Mouse (Mus musculus) cerebellum, adult (tissue): ENCODE measurements around the gene Sez6l2.

Experiments used
- ATAC-seq: cut with Nextera tagmentation; 2 replicates; pipeline ENCODE4 v1.9.2; 2017; ENCODE audit warnings: mild to moderate bottlenecking, moderate library complexity, mixed read lengths; ENCODE audit not compliant: insufficient number of reproducible peaks, low FRiP score, low TSS enrichment

Sez6l2 gene

DNA sequence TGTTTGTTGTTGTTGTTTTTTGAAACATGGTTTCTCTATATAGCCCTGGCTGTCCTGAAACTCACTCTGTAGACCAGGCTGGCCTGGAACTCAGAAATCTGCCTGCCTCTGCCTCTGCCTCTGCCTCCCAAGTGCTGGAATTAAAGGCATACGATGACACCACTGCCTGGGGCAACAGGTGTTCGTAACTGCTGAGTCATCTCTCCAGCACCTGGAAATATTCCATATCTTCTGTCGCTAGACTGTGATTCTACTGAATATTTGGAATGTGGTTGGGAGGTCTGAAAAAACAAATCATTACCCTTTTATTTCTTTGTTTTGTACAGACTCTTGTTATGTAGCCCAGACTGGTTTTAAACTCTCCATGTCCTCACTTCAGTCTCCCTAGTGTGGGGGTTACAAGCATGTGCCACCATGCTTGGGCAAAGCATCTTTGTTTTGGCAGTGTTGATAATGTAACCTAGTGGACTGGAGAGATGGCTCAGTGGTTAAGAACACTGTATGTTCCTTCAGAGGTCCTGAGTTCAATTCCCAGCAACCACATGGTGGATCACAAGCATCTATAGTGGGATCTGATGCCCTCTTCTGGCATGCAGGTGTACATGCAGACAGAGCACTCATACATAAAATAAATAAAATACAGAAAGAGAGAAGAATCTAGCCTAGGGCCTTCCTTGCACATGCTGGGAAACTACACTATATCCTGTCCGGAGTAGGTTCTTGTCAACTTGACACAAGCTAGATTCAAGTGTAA is 53.9 kb downstream of the Sez6l2 start:
- ATAC-seq, result no peak

DNA sequence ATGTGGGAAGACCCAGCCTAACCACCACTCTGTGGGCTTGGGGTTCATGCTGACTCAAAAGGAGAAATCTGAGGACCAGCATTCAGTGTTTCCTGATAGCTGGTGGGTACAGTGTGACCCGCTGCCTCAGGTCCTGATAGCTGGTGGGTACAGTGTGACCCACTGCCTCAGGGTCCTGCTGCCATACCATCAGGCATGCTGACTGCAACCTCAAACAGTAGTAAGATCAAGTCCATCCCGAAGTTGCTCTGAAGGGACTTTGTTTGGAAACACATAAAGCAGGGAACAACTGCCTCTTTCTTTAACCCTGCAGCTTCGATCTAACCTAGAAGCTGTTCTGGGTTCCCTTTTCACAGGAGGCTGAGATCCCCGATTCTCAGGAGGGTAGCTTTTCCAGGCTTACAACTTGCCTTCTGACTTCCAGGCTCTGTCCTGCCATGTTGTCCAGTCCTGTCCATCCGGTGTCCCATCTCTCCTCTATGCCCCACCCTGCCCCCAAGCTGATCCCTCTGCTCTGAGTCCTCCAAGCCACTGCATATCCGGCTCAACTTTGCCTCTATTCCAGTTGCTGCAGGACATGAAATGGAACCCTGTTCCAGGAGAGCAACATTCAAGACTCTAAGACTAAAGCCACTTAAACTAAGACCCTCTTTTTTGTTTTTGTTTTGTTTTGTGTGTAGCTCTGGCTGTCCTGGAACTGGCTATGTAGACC is 57.1 kb downstream of the Sez6l2 start:
- ATAC-seq, result no peak

- peak; percentile 87 for ATAC-seq
Observed at GRCm38 (mm10) chr7:127008239-127009019, 58.1 kb downstream of the Sez6l2 start.

DNA sequence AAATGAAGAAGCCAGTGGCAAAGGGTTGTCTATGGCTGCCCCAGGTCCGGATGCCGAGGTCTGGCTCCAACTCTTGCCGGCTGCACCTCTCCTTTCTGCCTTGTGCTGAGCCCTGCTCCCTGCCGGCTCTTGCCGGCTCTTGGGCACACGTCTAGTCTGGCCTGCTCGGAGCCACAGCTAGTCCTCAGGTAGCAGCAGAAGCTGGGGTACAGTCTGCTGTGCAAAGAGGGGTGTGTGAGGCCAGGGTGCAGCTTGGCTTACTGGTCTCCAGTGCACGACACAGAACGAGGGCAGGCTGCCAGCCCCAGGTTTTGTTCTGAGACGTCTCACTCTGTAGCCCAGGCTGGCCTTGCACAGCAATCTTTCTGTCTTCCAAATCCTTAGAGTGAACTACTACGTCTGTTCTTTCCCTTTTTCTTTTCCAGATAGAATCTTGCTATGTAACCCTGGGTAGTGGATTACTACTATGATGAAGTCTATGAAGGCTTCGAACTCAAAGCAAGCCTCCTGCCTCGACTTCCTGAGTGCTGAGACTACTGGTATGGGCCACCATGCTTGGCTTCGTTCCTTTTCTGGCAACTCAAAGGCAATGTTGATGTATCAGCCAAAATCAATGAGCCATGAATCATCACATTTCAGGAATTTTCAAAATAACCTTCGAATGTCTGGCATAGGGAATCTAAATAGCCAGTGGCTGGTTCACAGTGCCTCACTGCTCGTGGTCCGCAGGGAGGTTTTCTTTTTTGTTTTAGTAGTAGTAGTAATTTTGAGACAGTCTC is 59.1 kb downstream of the Sez6l2 start:
- peak; percentile 16; the same call in 1 of the 2 replicates for ATAC-seq

GRCm38 (mm10) chr7:127011051-127011450 is 60.7 kb downstream of the Sez6l2 start:
- no peak for ATAC-seq

- ATAC-seq, result no peak
Observed at GRCm38 (mm10) chr7:127011717-127012116, 61.4 kb downstream of the Sez6l2 start.

DNA sequence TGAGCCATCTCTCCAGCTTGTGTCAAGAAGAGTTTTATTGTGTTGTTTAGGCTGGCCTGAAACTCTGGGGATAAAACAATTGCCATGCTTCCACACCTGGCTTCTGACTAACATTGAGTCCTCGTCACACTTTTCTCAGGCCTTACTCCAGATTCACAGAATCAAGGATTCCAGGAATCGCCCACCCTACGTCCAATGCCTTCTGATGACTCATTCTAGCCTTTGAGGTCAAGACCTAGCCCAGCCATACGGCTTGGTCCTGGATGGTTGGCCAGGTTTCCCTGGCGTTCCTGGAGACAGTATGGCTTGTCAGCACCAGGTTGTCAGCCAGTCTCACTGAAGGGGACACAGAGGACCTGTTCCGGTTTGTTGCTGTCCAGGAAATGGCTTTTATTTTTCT is 62.0 kb downstream of the Sez6l2 start:
- no peak for ATAC-seq

- no peak for ATAC-seq
Observed at GRCm38 (mm10) chr7:127012845-127013244, 62.5 kb downstream of the Sez6l2 start.

DNA sequence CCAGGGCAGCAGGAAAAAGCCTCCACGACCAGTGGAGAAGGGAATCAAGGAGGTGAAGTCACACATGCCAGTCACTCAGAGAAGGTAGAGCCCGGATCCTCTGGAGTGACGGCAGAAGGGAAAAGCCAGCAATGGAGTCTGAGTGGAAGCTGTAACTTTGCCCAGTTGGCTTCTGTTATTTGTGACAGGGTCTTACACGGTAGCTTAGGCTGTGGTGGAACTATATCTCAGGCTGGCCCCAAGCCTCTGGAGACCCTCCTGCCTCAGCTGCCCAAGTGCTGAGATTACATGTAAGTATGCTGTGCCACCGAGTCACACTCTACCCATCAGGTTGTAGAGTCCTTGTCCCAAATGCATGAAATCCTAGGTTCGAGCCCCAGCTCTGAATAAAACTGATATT is 63.0 kb downstream of the Sez6l2 start:
- ATAC-seq, result no peak

GRCm38 (mm10) chr7:127014320-127014719 is 64.0 kb downstream of the Sez6l2 start, which contains the start of gene Mvp:
Mvp (minus strand) TSS chr7:127014621.
- ATAC-seq, result no peak

GRCm38 (mm10) chr7:127014993-127015392 is 64.6 kb downstream of the Sez6l2 start:
- no peak for ATAC-seq

DNA sequence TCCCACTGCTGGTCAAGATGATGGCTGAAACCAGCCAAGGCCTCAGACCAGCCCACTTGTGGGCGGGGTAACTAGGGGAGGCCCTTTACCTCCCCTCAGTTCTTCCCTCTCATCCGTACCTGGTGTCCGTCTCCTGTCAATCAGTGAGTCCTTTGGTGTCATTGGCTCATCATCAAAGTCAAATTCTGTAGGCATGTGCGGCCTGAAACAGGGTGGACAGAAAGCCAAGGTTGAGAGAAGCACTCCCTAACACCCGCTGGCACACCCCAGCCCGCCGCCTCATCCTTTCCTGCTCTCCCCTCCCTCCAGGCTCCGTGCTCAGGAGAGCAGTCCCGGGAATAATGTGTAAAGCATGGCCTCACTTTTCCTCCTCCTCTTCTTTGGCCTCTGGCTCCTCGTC is 65.7 kb downstream of the Sez6l2 start:
- peak; percentile 16; the same call in 1 of the 2 replicates for ATAC-seq

DNA sequence TGATC is 65.9 kb downstream of the Sez6l2 start, which contains the start of gene Pagr1b:
Pagr1b (minus strand) TSS at position 4 of the 5 bp plus-strand sequence.
- no peak for ATAC-seq

GRCm38 (mm10) chr7:127016486-127016938 is 66.1 kb downstream of the Sez6l2 start:
- ATAC-seq, result peak; percentile 15

- peak; percentile 28; the same call in 1 of the 2 replicates for ATAC-seq
Observed at GRCm38 (mm10) chr7:127016971-127017949, 66.9 kb downstream of the Sez6l2 start, which contains the start of gene Pagr1a. Pagr1a (minus strand) TSS chr7:127017352.

GRCm38 (mm10) chr7:127017950-127018345 is 67.6 kb downstream of the Sez6l2 start:
- no peak for ATAC-seq

DNA sequence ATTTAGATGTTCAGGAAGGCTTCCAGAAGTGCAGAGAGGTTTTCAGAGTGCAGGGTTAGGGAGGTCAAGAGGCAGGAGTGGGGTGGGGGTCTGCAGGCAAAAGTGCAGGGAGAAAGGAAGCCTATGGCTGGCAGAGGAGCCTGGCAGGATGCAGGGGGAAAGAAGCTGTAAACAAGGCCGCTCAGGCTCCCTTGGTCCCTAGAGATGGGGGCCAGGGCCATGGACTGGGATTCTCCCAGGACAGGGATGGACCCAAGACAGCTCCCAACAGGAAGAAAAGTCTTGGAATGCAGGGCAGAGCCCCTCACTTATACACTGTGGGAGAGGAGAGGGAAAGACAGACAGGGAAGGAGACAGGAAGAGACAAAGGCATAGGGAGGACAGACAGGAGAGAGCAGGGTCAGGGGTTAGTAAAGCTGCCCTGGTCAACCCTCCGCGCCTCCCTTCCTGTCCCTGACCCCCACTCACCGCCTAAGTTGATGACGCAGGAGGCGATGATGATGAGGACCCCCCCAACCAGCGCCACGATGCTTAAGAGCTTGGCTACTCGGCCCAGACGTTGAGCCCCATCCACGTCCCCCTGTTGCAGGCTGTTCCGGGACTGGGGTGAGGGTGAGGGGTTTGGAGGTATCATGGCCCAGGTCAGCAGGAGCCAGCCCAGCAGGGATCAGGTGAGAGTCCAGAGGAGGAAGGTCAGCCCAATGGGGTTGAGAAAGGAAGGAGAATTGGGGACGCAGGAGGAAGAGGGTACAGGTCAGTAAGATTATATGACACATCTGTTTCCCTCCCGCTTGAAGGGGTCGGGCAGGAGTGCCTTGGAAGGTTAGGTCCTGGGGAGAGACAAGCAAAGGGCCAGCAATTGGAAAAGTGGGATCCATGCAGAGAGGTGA is 68.3 kb downstream of the Sez6l2 start:
- ATAC-seq, result no peak

- ATAC-seq, result no peak
Observed at GRCm38 (mm10) chr7:127019306-127019960, 69.1 kb downstream of the Sez6l2 start.
